Mouse (Mus musculus): ENCODE results near the gene Vegfb.

Vegfb gene

GRCm38 (mm10) chr19:6978639-6978974 lies 8.8 kb downstream of the Vegfb start:
- peaks cover 54% of the 10 kb centered on the region for H3K36me3 ChIP-seq (ENCODE audit: insufficient read depth, low read length)
- no peak for TF ChIP-seq NANOG (IDR thresholded peaks at IDR 0.05; ENCODE audit: borderline replicate concordance, low read length)
- TF ChIP-seq CTCF (conservative IDR thresholded peaks at IDR 0.05; ENCODE audit: low read length) = no peak
- no peak for TF ChIP-seq POU5F1 (IDR thresholded peaks at IDR 0.05; ENCODE audit: borderline replicate concordance, low read length)
- no peaks in the 10 kb centered on the region for H3K9me3 ChIP-seq (ENCODE audit: low read length)
- H3K27me3 ChIP-seq (ENCODE audit: insufficient read depth, low read length) = no peaks in the 10 kb centered on the region
- peak overlapping the region; percentile 91 for H3K4me3 ChIP-seq (replicated peaks; ENCODE audit: low read length)
- H3K4me1 ChIP-seq (replicated peaks; ENCODE audit: low read depth, low read length) = peaks cover 64% of the 10 kb centered on the region

GRCm38 (mm10) chr19:6977759-6978638 lies 9.5 kb downstream of the Vegfb start:
- Histone ChIP-seq H3K9me3 (ENCODE audit: low read length) (no peaks in the 10 kb centered on the region), H3K27me3 (ENCODE audit: insufficient read depth, low read length) (no peaks in the 10 kb centered on the region), H3K36me3 (ENCODE audit: insufficient read depth, low read length) (peaks cover 49% of the 10 kb centered on the region), H3K4me1 (replicated peaks; ENCODE audit: low read depth, low read length) (peaks cover 67% of the 10 kb centered on the region), H3K4me3 (replicated peaks; ENCODE audit: low read length) (peak overlapping the region; percentile 98)
- TF ChIP-seq POU5F1 (IDR thresholded peaks at IDR 0.05; ENCODE audit: borderline replicate concordance, low read length) (no peak), NANOG (IDR thresholded peaks at IDR 0.05; ENCODE audit: borderline replicate concordance, low read length) (no peak), CTCF (conservative IDR thresholded peaks at IDR 0.05; ENCODE audit: low read length) (no peak)

GRCm38 (mm10) chr19:6975537-6976521 lies 11.6 kb downstream of the Vegfb start, which contains the start of gene Plcb3:
TSS of gene Plcb3 (minus strand) at chr19:6976470.
- TF ChIP-seq POU5F1 (IDR thresholded peaks at IDR 0.05; ENCODE audit: borderline replicate concordance, low read length) (no peak), CTCF (conservative IDR thresholded peaks at IDR 0.05; ENCODE audit: low read length) (no peak), NANOG (IDR thresholded peaks at IDR 0.05; ENCODE audit: borderline replicate concordance, low read length) (no peak)
- H3K4me3 ChIP-seq (replicated peaks; ENCODE audit: low read length) = peak within 1 kb of the TSS; percentile 98
- H3K36me3 ChIP-seq (ENCODE audit: insufficient read depth, low read length) = peaks cover 32% of the 10 kb centered on the region
- H3K4me1 ChIP-seq (replicated peaks; ENCODE audit: low read depth, low read length) = peaks cover 72% of the 10 kb centered on the region
- no peaks in the 10 kb centered on the region for H3K27me3 ChIP-seq (ENCODE audit: insufficient read depth, low read length)
- H3K9me3 ChIP-seq (ENCODE audit: low read length) = no peaks in the 10 kb centered on the region

- Histone ChIP-seq H3K4me1 (replicated peaks; ENCODE audit: low read depth, low read length) (peaks cover 81% of the 10 kb centered on the region), H3K4me3 (replicated peaks; ENCODE audit: low read length) (peak within 1 kb of the TSS; percentile 98), H3K9me3 (ENCODE audit: low read length) (no peaks in the 10 kb centered on the region), H3K27me3 (ENCODE audit: insufficient read depth, low read length) (no peaks in the 10 kb centered on the region), H3K36me3 (ENCODE audit: insufficient read depth, low read length) (peaks cover 32% of the 10 kb centered on the region)
- TF ChIP-seq POU5F1 (IDR thresholded peaks at IDR 0.05; ENCODE audit: borderline replicate concordance, low read length) = no peak
- no peak for TF ChIP-seq NANOG (IDR thresholded peaks at IDR 0.05; ENCODE audit: borderline replicate concordance, low read length)
- TF ChIP-seq CTCF (conservative IDR thresholded peaks at IDR 0.05; ENCODE audit: low read length) = no peak
These were observed 12.9 kb downstream of the Vegfb start, which contains the start of gene Ppp1r14b for GRCm38 (mm10) chr19:6974211-6975205. TSS of gene Ppp1r14b (plus strand) at chr19:6974968.

GRCm38 (mm10) chr19:6973581-6974190 lies 13.8 kb downstream of the Vegfb start:
- Histone ChIP-seq H3K9me3 (ENCODE audit: low read length) (no peaks in the 10 kb centered on the region), H3K4me1 (replicated peaks; ENCODE audit: low read depth, low read length) (peaks cover 81% of the 10 kb centered on the region), H3K27me3 (ENCODE audit: insufficient read depth, low read length) (no peaks in the 10 kb centered on the region), H3K36me3 (ENCODE audit: insufficient read depth, low read length) (peaks cover 29% of the 10 kb centered on the region), H3K4me3 (replicated peaks; ENCODE audit: low read length) (peak overlapping the region; percentile 98)
- TF ChIP-seq POU5F1 (IDR thresholded peaks at IDR 0.05; ENCODE audit: borderline replicate concordance, low read length) (no peak), CTCF (conservative IDR thresholded peaks at IDR 0.05; ENCODE audit: low read length) (no peak), NANOG (IDR thresholded peaks at IDR 0.05; ENCODE audit: borderline replicate concordance, low read length) (no peak)

GRCm38 (mm10) chr19:6972247-6972917 lies 15.1 kb downstream of the Vegfb start:
- Histone ChIP-seq H3K36me3 (ENCODE audit: insufficient read depth, low read length) (peaks cover 22% of the 10 kb centered on the region), H3K27me3 (ENCODE audit: insufficient read depth, low read length) (no peaks in the 10 kb centered on the region), H3K4me1 (replicated peaks; ENCODE audit: low read depth, low read length) (peaks cover 81% of the 10 kb centered on the region), H3K4me3 (replicated peaks; ENCODE audit: low read length) (peak overlapping the region; percentile 90; the same call in 1 of the 2 replicates), H3K9me3 (ENCODE audit: low read length) (no peaks in the 10 kb centered on the region)
- TF ChIP-seq POU5F1 (IDR thresholded peaks at IDR 0.05; ENCODE audit: borderline replicate concordance, low read length) = no peak
- TF ChIP-seq NANOG (IDR thresholded peaks at IDR 0.05; ENCODE audit: borderline replicate concordance, low read length) = no peak
- no peak for TF ChIP-seq CTCF (conservative IDR thresholded peaks at IDR 0.05; ENCODE audit: low read length)

All from E14TG2a.4 (cell line).